Mouse (Mus musculus) lung, embryonic 14.5 days (tissue): ENCODE measurements around the gene Nr3c2. TPM values are rescaled to one million over a fixed set of nuclear protein-coding genes. Genes with fewer than 3 reads are reported as not detected.

Experiments used
- ATAC-seq: fragments of 200-750 bp; cut with Nextera tagmentation; 2 replicates; pipeline ENCODE4 v1.8.0; 2017; ENCODE audit warnings: mild to moderate bottlenecking, moderate TSS enrichment, moderate library complexity; ENCODE audit not compliant: insufficient read depth
- DNase-seq: peaks from one replicate; pipeline ENCODE4 v3.0.0-alpha.2; 2015
- H3K27ac ChIP-seq: fragments of 300-500 bp; sonication (generic); 2 replicates; pipeline ENCODE4 v1.5.1; 2014; ENCODE audit warnings: low read depth, mild to moderate bottlenecking, moderate library complexity
- H3K27me3 ChIP-seq: fragments of 300-500 bp; sonication (generic); 2 replicates; pipeline ENCODE4 v1.6.1; 2014; ENCODE audit warnings: low read length, control low read depth; ENCODE audit not compliant: insufficient read depth
- H3K36me3 ChIP-seq: fragments of 300-500 bp; sonication (generic); 2 replicates; pipeline ENCODE4 v1.6.1; 2014; ENCODE audit warnings: control low read depth; ENCODE audit not compliant: insufficient read depth
- H3K4me1 ChIP-seq: fragments of 300-500 bp; sonication (generic); 2 replicates; pipeline ENCODE4 v1.6.1; 2014; ENCODE audit warnings: antibody characterized with exemption, control low read depth; ENCODE audit not compliant: insufficient read depth
- H3K4me2 ChIP-seq: fragments of 300-500 bp; sonication (generic); 2 replicates; pipeline ENCODE4 v1.6.1; 2014; ENCODE audit warnings: mild to moderate bottlenecking
- H3K4me3 ChIP-seq: fragments of 300-500 bp; sonication (generic); 2 replicates; pipeline ENCODE4 v1.5.1; 2014; ENCODE audit warnings: low read depth, low read length
- H3K9ac ChIP-seq: fragments of 300-500 bp; sonication (generic); 2 replicates; pipeline ENCODE4 v1.6.1; 2014
- H3K9me3 ChIP-seq: fragments of 300-500 bp; sonication (generic); 2 replicates; pipeline ENCODE4 v1.6.1; 2016; ENCODE audit warnings: low read depth, low read length, control low read depth
- CTCF ChIP-seq: IDR thresholded peaks from 2 replicates; pipeline ENCODE4 v1.5.1; 2016; ENCODE audit warnings: antibody characterized with exemption, low read depth
- WGBS: fragments of 180-500 bp; shearing (Covaris S2); extraction: QIAGEN DNeasy Blood & Tissue Kit; methylation state at CpG from one replicate; pipeline ENCODE4 v1.1.7; 2014; 5-methylcytosine and 5-hydroxymethylcytosine counted together
- polyA plus RNA-seq: library from polyadenylated mRNA; unstranded; fragments of >200 nt; fragmentation: Nextera tagmentation; extraction: Ambion mirVana; gene quantifications from 2 replicates; pipeline ENCODE4 v1.2.1, GENCODE M21; 2014

Gene Nr3c2
- polyA plus RNA-seq, 1 experiment from 2014 or later, result 4.1 TPM

GRCm38 (mm10) chr8:77215191-77215590 is 315.9 kb downstream of the Nr3c2 start:
- no peaks in the 10 kb centered on the region for H3K9me3 ChIP-seq
- no peak overlapping the region for H3K4me3 ChIP-seq
- H3K36me3 ChIP-seq, result no peaks in the 10 kb centered on the region
- DNase-seq (peak; percentile 67), ATAC-seq (peak; percentile 42)
- H3K27ac ChIP-seq, result no peak overlapping the region; the same call in 1 of the 2 replicates
- WGBS, result 31% methylated on average over 6 of the region's 6 CpGs
- H3K4me2 ChIP-seq, result no peak overlapping the region
- TF ChIP-seq CTCF, result no peak
- peaks cover 14% of the 10 kb centered on the region for H3K4me1 ChIP-seq
- H3K9ac ChIP-seq, result no peak overlapping the region
- H3K27me3 ChIP-seq, result no peaks in the 10 kb centered on the region

GRCm38 (mm10) chr8:77223123-77223522 is 323.9 kb downstream of the Nr3c2 start:
- no peaks in the 10 kb centered on the region for H3K36me3 ChIP-seq
- no peak overlapping the region for H3K4me3 ChIP-seq
- TF ChIP-seq CTCF, result no peak
- no peak overlapping the region for H3K4me2 ChIP-seq
- no peak overlapping the region for H3K27ac ChIP-seq
- no peaks in the 10 kb centered on the region for H3K9me3 ChIP-seq
- ATAC-seq (no peak), DNase-seq (peak; percentile 34)
- WGBS, result 36% methylated on average over 4 of the region's 4 CpGs
- H3K27me3 ChIP-seq, result no peaks in the 10 kb centered on the region
- no peak overlapping the region for H3K9ac ChIP-seq
- peaks cover 1% of the 10 kb centered on the region for H3K4me1 ChIP-seq

- H3K27me3 ChIP-seq, result no peaks in the 10 kb centered on the region
- H3K4me2 ChIP-seq, result no peak overlapping the region
- H3K9ac ChIP-seq, result no peak overlapping the region
- no peaks in the 10 kb centered on the region; the same call in none of the 2 replicates for H3K4me1 ChIP-seq
- WGBS, result 71% methylated on average over 5 of the region's 5 CpGs
- H3K9me3 ChIP-seq, result no peaks in the 10 kb centered on the region
- ATAC-seq, result peak; percentile 91
- DNase-seq, result peak; percentile 74
- no peaks in the 10 kb centered on the region for H3K36me3 ChIP-seq
- no peak for TF ChIP-seq CTCF
- H3K4me3 ChIP-seq, result no peak overlapping the region
- H3K27ac ChIP-seq, result peak overlapping the region; percentile 72
These were observed 328.5 kb downstream of the Nr3c2 start for GRCm38 (mm10) chr8:77227742-77228141.

GRCm38 (mm10) chr8:77228688-77229087 is 329.4 kb downstream of the Nr3c2 start:
- no peak overlapping the region for H3K27ac ChIP-seq
- no peak for ATAC-seq
- H3K9me3 ChIP-seq, result no peaks in the 10 kb centered on the region
- DNase-seq, result no peak
- no peak overlapping the region for H3K4me2 ChIP-seq
- H3K27me3 ChIP-seq, result no peaks in the 10 kb centered on the region
- no peaks in the 10 kb centered on the region for H3K36me3 ChIP-seq
- H3K4me1 ChIP-seq, result peaks cover 2% of the 10 kb centered on the region
- 74% methylated on average over 7 of the region's 7 CpGs for WGBS
- H3K9ac ChIP-seq, result no peak overlapping the region
- no peak for TF ChIP-seq CTCF
- no peak overlapping the region for H3K4me3 ChIP-seq

GRCm38 (mm10) chr8:77231211-77231610 is 332.0 kb downstream of the Nr3c2 start:
- H3K9ac ChIP-seq, result no peak overlapping the region
- no peak for TF ChIP-seq CTCF
- no peaks in the 10 kb centered on the region for H3K27me3 ChIP-seq
- no peak overlapping the region for H3K27ac ChIP-seq
- no peak overlapping the region for H3K4me2 ChIP-seq
- DNase-seq, result no peak
- WGBS, result 97% methylated on average over 1 of the region's 1 CpGs
- peaks cover 2% of the 10 kb centered on the region; the same call in 1 of the 2 replicates for H3K4me1 ChIP-seq
- H3K9me3 ChIP-seq, result no peaks in the 10 kb centered on the region
- ATAC-seq, result no peak
- no peaks in the 10 kb centered on the region for H3K36me3 ChIP-seq
- no peak overlapping the region for H3K4me3 ChIP-seq

- DNase-seq, result peak; percentile 51
- WGBS, result 33% methylated on average over 6 of the region's 6 CpGs
These were observed 332.6 kb downstream of the Nr3c2 start for GRCm38 (mm10) chr8:77231834-77232233.

GRCm38 (mm10) chr8:77232411-77232810 is 333.2 kb downstream of the Nr3c2 start:
- no peak for DNase-seq
- Histone ChIP-seq H3K4me2 (no peak overlapping the region), H3K27me3 (no peaks in the 10 kb centered on the region), H3K36me3 (no peaks in the 10 kb centered on the region), H3K9me3 (no peaks in the 10 kb centered on the region), H3K4me3 (no peak overlapping the region), H3K4me1 (0 out of 2 replicates have a peak, but pooled peaks cover 2% of the 10 kb centered on the region), H3K9ac (no peak overlapping the region), H3K27ac (no peak overlapping the region)
- TF ChIP-seq CTCF, result no peak
- 84% methylated on average over 3 of the region's 3 CpGs for WGBS
- no peak for ATAC-seq

More at GRCm38 (mm10) chr8:77231834-77232233, 332.6 kb downstream of the Nr3c2 start:
- Histone ChIP-seq H3K9ac (no peak overlapping the region), H3K36me3 (no peaks in the 10 kb centered on the region), H3K4me3 (no peak overlapping the region), H3K27ac (no peak overlapping the region), H3K4me2 (no peak overlapping the region), H3K9me3 (no peaks in the 10 kb centered on the region), H3K27me3 (no peaks in the 10 kb centered on the region), H3K4me1 (peaks cover 2% of the 10 kb centered on the region; the same call in 1 of the 2 replicates)
- ATAC-seq, result no peak
- TF ChIP-seq CTCF, result no peak
